Mouse (Mus musculus) layer of hippocampus, adult 8-10 months (tissue): Measurements from ENCODE around the gene Cenpk. TPM values are rescaled to one million over a fixed set of nuclear protein-coding genes. Genes with fewer than 3 reads are reported as not detected.

Source experiments
- total RNA-seq, 4 experiments: library from RNA; stranded (reverse); gene quantifications; 2 replicates each; pipeline ENCODE4 v1.2.4; 2022

Cenpk gene
- total RNA-seq, 4 experiments from 2014 or later: 0.63 to 1.5 (median 1.2) TPM

Other genes starting within 250 kb of the Cenpk start
- 10 to 100 TPM; 19.4 to 28.1 (median 23.6) TPM for gene Nln, start 119.0 kb upstream of the Cenpk start, total RNA-seq
- 10 to 100 TPM; 75.3 to 86.2 (median 80.2) TPM for gene Sgtb, start 118.9 kb upstream of the Cenpk start, total RNA-seq
- gene Trappc13, start 50.1 kb upstream of the Cenpk start, total RNA-seq: 10 to 100 TPM; 46.5 to 60.9 (median 53.8) TPM
- 10 to 100 TPM; 52.7 to 66.7 (median 58.9) TPM for gene Trim23, start 49.8 kb upstream of the Cenpk start, total RNA-seq
- 10 to 100 TPM; 13.4 to 16.2 (median 14.7) TPM for gene Ppwd1, start 232 bp downstream of the Cenpk start, total RNA-seq
- 1 to 10 TPM; 3.8 to 4.9 (median 4.2) TPM for gene Adamts6, start 59.2 kb downstream of the Cenpk start, total RNA-seq